Mouse (Mus musculus) hindbrain, embryonic 11.5 days (tissue): ENCODE data around the gene Gm7544. TPM values are rescaled to one million over a fixed set of nuclear protein-coding genes. Genes with fewer than 3 reads are reported as not detected.

Experiments used
- polyA plus RNA-seq: library from polyadenylated mRNA; unstranded; fragments of >200 nt; fragmentation: Nextera tagmentation; extraction: Ambion mirVana; gene quantifications from 2 replicates; pipeline ENCODE4 v1.2.1, GENCODE M21; 2014

Gene Gm7544
- polyA plus RNA-seq, 1 experiment from 2014 or later = not detected

Other genes with a start within 250 kb of the Gm7544 start
- 279 and 298 TPM in 2 replicates for gene Mff, start 231.1 kb downstream of the Gm7544 start, polyA plus RNA-seq
- gene Tm4sf20, start 187.6 kb downstream of the Gm7544 start, polyA plus RNA-seq = not detected in 2 replicates
- not detected in 2 replicates for gene Gm47791, start 184.8 kb downstream of the Gm7544 start, polyA plus RNA-seq
- 47.2 and 54.4 TPM in 2 replicates for gene Agfg1, start 116.5 kb downstream of the Gm7544 start, polyA plus RNA-seq
- 0.20 TPM in 1 of 2 replicates, not detected in the other for gene A030005L19Rik, start 42.7 kb downstream of the Gm7544 start, polyA plus RNA-seq
- not detected in 2 replicates for gene A030014E15Rik, start 31.1 kb downstream of the Gm7544 start, polyA plus RNA-seq
- not detected in 2 replicates for gene Gm6217, start 24.6 kb downstream of the Gm7544 start, polyA plus RNA-seq
- not detected in 2 replicates for gene A030003K21Rik, start 12.6 kb downstream of the Gm7544 start, polyA plus RNA-seq
- gene Gm47955, start 4.3 kb upstream of the Gm7544 start, polyA plus RNA-seq = not detected in 2 replicates
- not detected in 2 replicates for gene Gm47959, start 44.5 kb upstream of the Gm7544 start, polyA plus RNA-seq
- gene Slc19a3, start 82.4 kb upstream of the Gm7544 start, polyA plus RNA-seq = 0.20 and 0.34 TPM in 2 replicates
- gene Krtap28-10, start 86.5 kb upstream of the Gm7544 start, polyA plus RNA-seq = not detected in 2 replicates
- gene Gm47969, start 88.9 kb upstream of the Gm7544 start, polyA plus RNA-seq = not detected in 2 replicates
- gene A030005K14Rik, start 103.4 kb upstream of the Gm7544 start, polyA plus RNA-seq = not detected in 2 replicates
- gene Krtap28-13, start 104.9 kb upstream of the Gm7544 start, polyA plus RNA-seq = not detected in 2 replicates
- gene Ccl20, start 160.8 kb upstream of the Gm7544 start, polyA plus RNA-seq = not detected in 2 replicates
- gene Daw1, start 203.7 kb upstream of the Gm7544 start, polyA plus RNA-seq = 0.63 and 0.83 TPM in 2 replicates